19 mouse cellular contexts compared by ENCODE assay signal in genomic region chr3:69178365-69179004, GRCm38 (mm10). TPM values are rescaled to one million over a fixed set of nuclear protein-coding genes. Genes with fewer than 3 reads are reported as not detected.
DNase-seq lines count a peak whose midpoint lies in the region; ATAC-seq and TF ChIP-seq lines count a peak whose summit lies in the region.
"Had no signal": no experiment of that assay in that cellular context is flagged by ENCODE, and none has a peak within 500 bp of the region (broad histone marks: within the 10 kb centered on the region; RNA-seq: fewer than 3 reads in every experiment).

No protein-coding gene starts in this region.

- H3K4me3 ChIP-seq in embryonic facial prominence, embryonic 11.5 days (ENCODE audit: low read depth, low read length), result no peak overlapping the region
- H3K4me3 ChIP-seq in embryonic facial prominence, embryonic 10.5 days, result no peak overlapping the region
- H3K4me3 ChIP-seq in forebrain, embryonic 11.5 days (ENCODE audit: low read depth, low read length), result no peak overlapping the region
- H3K4me3 ChIP-seq in hindbrain, postnatal 0 days (ENCODE audit: low read length), result no peak overlapping the region
- no peak overlapping the region for H3K4me3 ChIP-seq in neural tube, embryonic 14.5 days (ENCODE audit: low read depth, low read length)
- H3K4me3 ChIP-seq: embryonic facial prominence, embryonic 13.5 days; liver, embryonic 15.5 days; stomach, embryonic 15.5 days had no signal

- no peak overlapping the region for H3K27ac ChIP-seq in embryonic facial prominence, embryonic 11.5 days (replicated peaks; ENCODE audit: low read depth, low read length)
- H3K27ac ChIP-seq in embryonic facial prominence, embryonic 10.5 days (replicated peaks), result no peak overlapping the region
- H3K27ac ChIP-seq in forebrain, embryonic 11.5 days (ENCODE audit: low read depth, low read length), result no peak overlapping the region; the same call in 1 of the 2 replicates
- H3K27ac ChIP-seq in hindbrain, postnatal 0 days, result no peak overlapping the region
- H3K27ac ChIP-seq in neural tube, embryonic 14.5 days (ENCODE audit: low read depth, low read length), result no peak overlapping the region
- H3K27ac ChIP-seq: embryonic facial prominence, embryonic 13.5 days; liver, embryonic 15.5 days; stomach, embryonic 15.5 days had no signal

- no peak overlapping the region for H3K9ac ChIP-seq in embryonic facial prominence, embryonic 11.5 days (replicated peaks; ENCODE audit: low read length)
- H3K9ac ChIP-seq in forebrain, embryonic 11.5 days (ENCODE audit: low read length), result no peak overlapping the region
- H3K9ac ChIP-seq in hindbrain, postnatal 0 days (replicated peaks; ENCODE audit: low read length), result no peak overlapping the region
- H3K9ac ChIP-seq in neural tube, embryonic 14.5 days (replicated peaks; ENCODE audit: low read depth, low read length), result no peak overlapping the region
- H3K9ac ChIP-seq: embryonic facial prominence, embryonic 13.5 days; liver, embryonic 15.5 days; stomach, embryonic 15.5 days had no signal

- no peak for ATAC-seq in embryonic facial prominence, embryonic 11.5 days (replicated peaks; ENCODE audit: insufficient number of reproducible peaks, low FRiP score, low TSS enrichment, low read depth)
- peak; percentile 83 for ATAC-seq in forebrain, embryonic 11.5 days (replicated peaks; ENCODE audit: low FRiP score)
- ATAC-seq in hindbrain, postnatal 0 days, result peak; percentile 73; the same call in 1 of the 2 replicates
- ATAC-seq in neural tube, embryonic 14.5 days (ENCODE audit: low read depth), result peak; percentile 75; the same call in 1 of the 2 replicates
- ATAC-seq: Patski had no signal

- H3K4me1 ChIP-seq in embryonic facial prominence, embryonic 11.5 days (ENCODE audit: control insufficient read depth, insufficient read depth, low read length), result no peaks in the 10 kb centered on the region
- no peaks in the 10 kb centered on the region; the same call in 1 of the 2 replicates for H3K4me1 ChIP-seq in embryonic facial prominence, embryonic 10.5 days
- H3K4me1 ChIP-seq in forebrain, embryonic 11.5 days (replicated peaks; ENCODE audit: control insufficient read depth, insufficient read depth, low read length), result peaks cover 5% of the 10 kb centered on the region; the same call in 1 of the 2 replicates
- H3K4me1 ChIP-seq in hindbrain, postnatal 0 days (ENCODE audit: insufficient read depth, low read length), result no peaks in the 10 kb centered on the region
- H3K4me1 ChIP-seq in neural tube, embryonic 14.5 days (ENCODE audit: control insufficient read depth, insufficient read depth, low read length), result no peaks in the 10 kb centered on the region
- H3K4me1 ChIP-seq: embryonic facial prominence, embryonic 13.5 days; liver, embryonic 15.5 days; stomach, embryonic 15.5 days had no signal

- no peaks in the 10 kb centered on the region for H3K36me3 ChIP-seq in embryonic facial prominence, embryonic 11.5 days (replicated peaks; ENCODE audit: control insufficient read depth, insufficient read depth, low read depth, low read length)
- no peaks in the 10 kb centered on the region for H3K36me3 ChIP-seq in embryonic facial prominence, embryonic 10.5 days (replicated peaks)
- H3K36me3 ChIP-seq in forebrain, embryonic 11.5 days (ENCODE audit: control insufficient read depth, insufficient read depth, low read length), result no peaks in the 10 kb centered on the region
- H3K36me3 ChIP-seq in hindbrain, postnatal 0 days (ENCODE audit: insufficient read depth, low read length), result no peaks in the 10 kb centered on the region
- no peaks in the 10 kb centered on the region for H3K36me3 ChIP-seq in neural tube, embryonic 14.5 days (ENCODE audit: control insufficient read depth, insufficient read depth, low read length)
- H3K36me3 ChIP-seq: embryonic facial prominence, embryonic 13.5 days; liver, embryonic 15.5 days; stomach, embryonic 15.5 days had no signal

- 69% methylated on average over 14 of the region's 14 CpGs for WGBS in embryonic facial prominence, embryonic 11.5 days
- WGBS in embryonic facial prominence, embryonic 10.5 days, result 70% methylated on average over 14 of the region's 14 CpGs
- WGBS in forebrain, embryonic 11.5 days, result 26% methylated on average over 14 of the region's 14 CpGs
- WGBS in hindbrain, postnatal 0 days, result 34% methylated on average over 14 of the region's 14 CpGs
- WGBS in neural tube, embryonic 14.5 days, result 42% methylated on average over 14 of the region's 14 CpGs

- no peak for TF ChIP-seq CTCF in hindbrain, postnatal 0 days (IDR thresholded peaks at IDR 0.05; ENCODE audit: low read depth)

- H3K4me2 ChIP-seq in embryonic facial prominence, embryonic 11.5 days (ENCODE audit: low read depth, low read length), result no peak overlapping the region
- peak overlapping the region; percentile 35 for H3K4me2 ChIP-seq in forebrain, embryonic 11.5 days (ENCODE audit: low read depth, low read length, severe bottlenecking)
- no peak overlapping the region for H3K4me2 ChIP-seq in hindbrain, postnatal 0 days (ENCODE audit: low read depth, low read length)
- H3K4me2 ChIP-seq in neural tube, embryonic 14.5 days (ENCODE audit: low read depth, low read length), result no peak overlapping the region
- H3K4me2 ChIP-seq: embryonic facial prominence, embryonic 13.5 days; liver, embryonic 15.5 days; stomach, embryonic 15.5 days had no signal

- no peaks in the 10 kb centered on the region for H3K9me3 ChIP-seq in embryonic facial prominence, embryonic 11.5 days (replicated peaks; ENCODE audit: control insufficient read depth, low read length)
- H3K9me3 ChIP-seq in embryonic facial prominence, embryonic 10.5 days, result no peaks in the 10 kb centered on the region
- no peaks in the 10 kb centered on the region for H3K9me3 ChIP-seq in forebrain, embryonic 11.5 days (ENCODE audit: control insufficient read depth, low read length)
- no peaks in the 10 kb centered on the region for H3K9me3 ChIP-seq in hindbrain, postnatal 0 days (ENCODE audit: low read length)
- no peaks in the 10 kb centered on the region for H3K9me3 ChIP-seq in neural tube, embryonic 14.5 days (ENCODE audit: control insufficient read depth, low read length)
- H3K9me3 ChIP-seq: embryonic facial prominence, embryonic 13.5 days; liver, embryonic 15.5 days; stomach, embryonic 15.5 days had no signal

- DNase-seq in embryonic facial prominence, embryonic 11.5 days (ENCODE audit: low spot score), result peak; percentile 10
- no peak for DNase-seq in embryonic facial prominence, embryonic 10.5 days (ENCODE audit: low spot score)
- DNase-seq in forebrain, embryonic 11.5 days (ENCODE audit: low spot score), result no peak
- DNase-seq in hindbrain, postnatal 0 days (ENCODE audit: low spot score), result peak; percentile 45
- DNase-seq in kidney, postnatal 14 days, result no peak
- no peak for DNase-seq in cerebellum, postnatal 36 days
- DNase-seq in heart, adult 18-20 months, result no peak
- DNase-seq: cerebellum, adult 9-11 months; kidney, postnatal 10 days; layer of hippocampus, postnatal 36 days; thymus, postnatal 25 days had no signal

- no peaks in the 10 kb centered on the region for H3K27me3 ChIP-seq in embryonic facial prominence, embryonic 11.5 days (ENCODE audit: control insufficient read depth, insufficient read depth, low read length)
- no peaks in the 10 kb centered on the region for H3K27me3 ChIP-seq in embryonic facial prominence, embryonic 10.5 days (replicated peaks; ENCODE audit: low read depth, poor library complexity, severe bottlenecking)
- no peaks in the 10 kb centered on the region for H3K27me3 ChIP-seq in forebrain, embryonic 11.5 days (ENCODE audit: control insufficient read depth, insufficient read depth, low read length)
- H3K27me3 ChIP-seq in hindbrain, postnatal 0 days (ENCODE audit: insufficient read depth, low read length), result no peaks in the 10 kb centered on the region
- H3K27me3 ChIP-seq in neural tube, embryonic 14.5 days (ENCODE audit: control insufficient read depth, insufficient read depth, low read length), result no peaks in the 10 kb centered on the region
- H3K27me3 ChIP-seq: embryonic facial prominence, embryonic 13.5 days; liver, embryonic 15.5 days; stomach, embryonic 15.5 days had no signal

RNA-seq across cellular contexts. Expression of gene Arl14, which starts 43.7 kb away (rescaled TPM):
- not detected in 2 replicates for polyA plus RNA-seq in embryonic facial prominence, embryonic 11.5 days (2014; fragmentation: Nextera tagmentation; extraction: Ambion mirVana)
- polyA plus RNA-seq in embryonic facial prominence, embryonic 10.5 days (2016; fragmentation: Nextera tagmentation; extraction: Ambion mirVana), result not detected in 2 replicates
- polyA plus RNA-seq in forebrain, embryonic 11.5 days (2014; fragmentation: Nextera tagmentation; extraction: Ambion mirVana), result not detected in 2 replicates
- not detected in 2 replicates for total RNA-seq in hindbrain, postnatal 0 days (2014; rRNA removed)
- not detected in 2 replicates for polyA plus RNA-seq in hindbrain, postnatal 0 days (2015; fragmentation: Nextera tagmentation; extraction: Ambion mirVana)
- not detected in 2 replicates for polyA plus RNA-seq in neural tube, embryonic 14.5 days (2014; fragmentation: Nextera tagmentation; extraction: Ambion mirVana)
- not detected for total RNA-seq in heart, adult 18-20 months (2021)
- total RNA-seq: gastrocnemius, postnatal 4 days; layer of hippocampus, postnatal 36 days had no signal
- polyA plus RNA-seq: embryonic facial prominence, embryonic 13.5 days; heart, embryonic 16.5 days; limb, embryonic 11.5 days; liver, embryonic 15.5 days; Patski had no signal

RNA-seq across cellular contexts. Expression of gene Kpna4, which starts 51.6 kb away (rescaled TPM):
- polyA plus RNA-seq in embryonic facial prominence, embryonic 11.5 days (2014; fragmentation: Nextera tagmentation; extraction: Ambion mirVana), result 46.2 and 51.3 TPM in 2 replicates
- polyA plus RNA-seq in embryonic facial prominence, embryonic 10.5 days (2016; fragmentation: Nextera tagmentation; extraction: Ambion mirVana), result 32.4 and 34.4 TPM in 2 replicates
- polyA plus RNA-seq in forebrain, embryonic 11.5 days (2014; fragmentation: Nextera tagmentation; extraction: Ambion mirVana), result 54.6 and 55.7 TPM in 2 replicates
- total RNA-seq in hindbrain, postnatal 0 days (2014; rRNA removed), result 48.2 and 53.0 TPM in 2 replicates
- 21.7 and 26.4 TPM in 2 replicates for polyA plus RNA-seq in hindbrain, postnatal 0 days (2015; fragmentation: Nextera tagmentation; extraction: Ambion mirVana)
- polyA plus RNA-seq in neural tube, embryonic 14.5 days (2014; fragmentation: Nextera tagmentation; extraction: Ambion mirVana), result 38.1 and 40.3 TPM in 2 replicates
- total RNA-seq in heart, adult 18-20 months (2021), result 10 to 100 TPM; 90.6 to 93.3 TPM

Comparison
In these comparisons a context has a peak if more than half of its experiments do, and no peak if none do; other contexts are left out.
1. DNase-seq: peak in embryonic facial prominence, embryonic 11.5 days (single experiment) and hindbrain, postnatal 0 days (single experiment); none in embryonic facial prominence, embryonic 10.5 days (single experiment), forebrain, embryonic 11.5 days (single experiment), kidney, postnatal 14 days (single experiment), cerebellum, postnatal 36 days (0 of 2) and heart, adult 18-20 months (0 of 2).